Mouse (Mus musculus): ENCODE measurements around the gene Dnaaf5.

DNA sequence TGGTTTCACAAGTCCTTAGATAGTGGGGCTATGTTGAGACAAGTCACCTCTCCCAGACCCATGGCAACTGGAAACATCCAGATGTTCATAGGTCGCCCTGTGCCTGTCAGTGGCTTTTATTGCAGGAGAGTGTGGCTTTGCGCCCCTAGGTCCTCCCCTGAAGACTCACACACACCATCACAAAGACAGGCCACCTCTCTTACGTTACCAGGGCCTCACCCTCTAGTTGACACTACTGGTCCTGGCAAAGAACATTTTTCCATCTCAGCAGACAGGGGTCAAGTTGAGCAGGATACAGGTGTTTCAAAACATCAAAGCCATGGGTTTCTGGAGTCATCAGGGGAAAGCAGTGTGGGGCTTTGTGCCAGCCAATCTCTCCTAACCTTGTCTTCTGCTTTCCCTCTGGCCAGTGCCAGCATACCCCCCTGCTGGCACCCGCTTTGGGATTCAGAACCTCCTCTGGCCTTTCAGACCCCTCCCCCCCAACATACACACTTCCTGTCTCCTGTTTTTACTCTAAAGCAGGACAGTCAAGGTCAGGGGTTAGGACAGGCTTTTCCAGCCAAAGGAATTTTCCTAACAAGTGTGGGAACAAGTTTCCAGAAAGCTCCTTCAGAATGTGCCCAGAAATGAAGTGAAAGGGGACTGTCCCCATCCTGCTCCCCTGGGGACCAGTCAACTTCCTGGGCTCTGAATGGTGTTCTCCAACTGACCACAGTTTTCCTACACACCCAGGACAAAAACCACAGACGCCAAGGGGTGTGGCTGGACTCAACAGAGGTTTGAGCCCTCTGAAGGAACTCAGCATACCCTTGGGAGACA is 31.7 kb upstream of the Dnaaf5 start:
- no peak for TF ChIP-seq CTCF (IDR thresholded peaks at IDR 0.05; ENCODE audit: extremely low read depth, insufficient read depth, low read length)
- no peak for TF ChIP-seq POLR2A (IDR thresholded peaks at IDR 0.05; ENCODE audit: extremely low read depth, insufficient read depth, low read length)

Measured in cortical plate, adult 2 months (tissue).